Mouse (Mus musculus) C2C12 (cell line): ENCODE results near the gene Mapt. TPM values are rescaled to one million over a fixed set of nuclear protein-coding genes. Genes with fewer than 3 reads are reported as not detected.

Experiments
- H3K27me3 ChIP-seq: one replicate; pipeline ENCODE4 v1.6.1; 2011; ENCODE audit not compliant: control insufficient read depth, insufficient read depth, insufficient read length
- H3K36me3 ChIP-seq: one replicate; pipeline ENCODE4 v1.6.1; 2011; ENCODE audit not compliant: control insufficient read depth, insufficient read depth
- H3K4me3 ChIP-seq: one replicate; pipeline ENCODE4 v1.5.1; 2011; ENCODE audit warnings: mild to moderate bottlenecking, control low read depth; ENCODE audit not compliant: poor library complexity, insufficient read depth, severe bottlenecking
- H3K79me2 ChIP-seq: one replicate; pipeline ENCODE4 v1.6.1; 2011; ENCODE audit not compliant: control insufficient read depth, insufficient read depth
- H3K79me3 ChIP-seq: one replicate; pipeline ENCODE4 v1.6.1; 2011; ENCODE audit warnings: low read depth, control low read depth
- H3ac ChIP-seq: one replicate; pipeline ENCODE3; 2011; ENCODE audit warnings: low read depth; ENCODE audit not compliant: control insufficient read depth, insufficient read length
- CEBPB ChIP-seq: IDR thresholded peaks from one replicate; pipeline ENCODE4 v1.6.1; 2011; ENCODE audit warnings: low read depth, mild to moderate bottlenecking, control low read depth, moderate library complexity
- CTCF ChIP-seq: IDR thresholded peaks from one replicate; pipeline ENCODE4 v1.5.1; 2011; ENCODE audit not compliant: control insufficient read depth, insufficient read depth, insufficient read length
- FOSL1 ChIP-seq: IDR thresholded peaks from one replicate; pipeline ENCODE4 v1.8.0; 2011; ENCODE audit warnings: mild to moderate bottlenecking, low read length; ENCODE audit not compliant: poor library complexity, insufficient read depth, severe bottlenecking
- MAX ChIP-seq: IDR thresholded peaks from one replicate; pipeline ENCODE4 v1.6.1; 2011; ENCODE audit warnings: mild to moderate bottlenecking, control low read depth
- MYOD1 ChIP-seq: IDR thresholded peaks from one replicate; pipeline ENCODE4 v1.6.1; 2011; ENCODE audit warnings: low read depth; ENCODE audit not compliant: control insufficient read depth, insufficient read length
- MYOG ChIP-seq: IDR thresholded peaks from one replicate; pipeline ENCODE4 v1.6.1; 2011; ENCODE audit not compliant: control insufficient read depth, insufficient read length; ENCODE audit errors: extremely low read depth
- USF1 ChIP-seq: IDR thresholded peaks from one replicate; pipeline ENCODE4 v1.6.1; 2011; ENCODE audit warnings: low read depth, mild to moderate bottlenecking, control low read depth, moderate library complexity
- polyA plus RNA-seq: library from polyadenylated mRNA; unstranded; fragments of >200 nt; fragmentation: generic; extraction: Trizol; gene quantifications from one replicate; pipeline ENCODE4 v1.2.1, GENCODE M21; 2012; ENCODE audit warnings: missing spikeins

Mapt gene
- polyA plus RNA-seq, 1 experiment = 2.6 TPM

DNA sequence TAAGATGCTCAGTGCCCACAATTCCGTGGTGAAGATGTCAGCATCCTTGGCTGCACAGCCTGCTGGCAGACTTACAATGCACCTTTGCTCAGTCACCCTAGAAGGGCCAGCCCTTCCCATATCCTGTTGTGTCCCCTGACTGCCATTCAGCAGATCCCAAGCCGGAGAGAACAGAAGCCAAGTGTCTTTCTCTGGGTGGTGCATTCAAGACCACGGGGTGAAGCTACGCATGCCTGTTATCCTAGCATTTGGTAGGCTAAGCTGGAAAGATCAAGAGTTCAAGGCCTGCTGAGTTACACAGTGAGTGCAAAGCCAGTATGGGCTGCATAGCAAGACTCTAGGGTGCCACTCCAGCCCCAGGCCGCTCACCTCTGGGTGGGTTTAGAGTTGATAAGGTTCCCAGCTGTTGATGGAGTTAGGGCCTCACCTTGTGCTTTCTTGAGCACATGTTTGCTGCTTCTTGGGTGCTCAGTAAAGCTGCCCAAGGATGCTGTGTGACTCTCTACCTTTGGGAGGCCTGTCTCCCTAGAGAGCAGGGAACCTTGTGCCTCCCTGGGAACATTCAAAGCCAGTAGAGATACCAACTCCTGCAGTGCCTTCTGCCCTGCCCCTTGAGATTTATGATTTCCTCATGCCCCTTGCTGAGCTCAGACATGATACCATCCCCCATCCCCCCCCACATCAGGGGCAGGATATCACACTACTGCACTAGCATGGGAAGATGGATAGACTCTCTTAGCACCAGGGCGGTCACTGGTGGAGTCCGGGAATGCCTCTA is 61.4 kb downstream of the Mapt start:
- no peaks in the 10 kb centered on the region for H3K27me3 ChIP-seq
- TF ChIP-seq CTCF = no peak
- no peak for TF ChIP-seq MYOD1
- no peak for TF ChIP-seq USF1
- no peak for TF ChIP-seq FOSL1
- no peak for TF ChIP-seq MYOG
- TF ChIP-seq CEBPB = no peak
- H3K4me3 ChIP-seq = no peak overlapping the region
- no peak overlapping the region for H3ac ChIP-seq
- H3K79me3 ChIP-seq = no peaks in the 10 kb centered on the region
- no peaks in the 10 kb centered on the region for H3K79me2 ChIP-seq
- no peaks in the 10 kb centered on the region for H3K36me3 ChIP-seq

DNA sequence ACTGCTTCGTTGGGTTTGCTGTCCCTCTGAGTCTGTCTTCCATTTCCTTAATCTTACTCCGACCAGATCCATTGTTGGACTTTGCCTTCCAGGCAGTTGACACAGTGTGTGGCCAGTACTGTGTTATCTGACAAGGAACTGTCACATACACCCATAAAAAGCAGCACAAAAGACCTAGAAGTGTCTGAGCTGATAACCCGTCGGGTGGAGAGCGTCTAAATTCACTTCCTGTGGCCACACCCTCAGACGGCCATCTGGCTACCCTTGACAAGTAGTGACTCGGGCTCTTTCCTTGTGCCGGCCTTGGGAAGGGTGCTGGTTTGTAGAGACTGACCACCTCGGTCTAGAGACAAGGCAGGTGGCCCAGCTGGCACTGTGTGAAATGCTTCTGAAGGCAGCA is 62.1 kb downstream of the Mapt start:
- Histone ChIP-seq H3K79me2 (no peaks in the 10 kb centered on the region), H3K27me3 (no peaks in the 10 kb centered on the region), H3K4me3 (no peak overlapping the region), H3K79me3 (no peaks in the 10 kb centered on the region), H3ac (no peak overlapping the region), H3K36me3 (no peaks in the 10 kb centered on the region)
- TF ChIP-seq MAX (no peak), FOSL1 (no peak), MYOD1 (no peak), MYOG (no peak), CEBPB (no peak), USF1 (no peak), CTCF (no peak)

DNA sequence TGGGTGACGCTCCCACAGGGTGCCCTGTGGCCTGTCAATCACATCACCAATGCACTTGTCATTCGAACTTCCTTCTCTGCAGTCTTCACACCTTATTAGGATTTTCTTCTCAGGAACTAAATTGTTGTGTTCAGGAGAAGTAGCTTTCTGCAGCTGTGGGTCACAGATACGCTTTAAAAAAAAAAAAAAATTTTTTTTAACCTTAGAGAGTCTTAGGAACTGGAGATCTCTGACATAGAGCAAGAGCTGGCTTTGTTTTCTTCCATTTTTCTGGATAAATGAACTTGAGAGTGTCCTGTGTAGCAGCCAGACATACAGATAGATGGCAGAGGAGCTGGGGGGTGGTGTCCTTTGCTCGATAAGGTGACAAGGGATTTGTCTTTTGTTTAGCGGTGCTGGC is 64.0 kb downstream of the Mapt start:
- no peaks in the 10 kb centered on the region for H3K79me3 ChIP-seq
- TF ChIP-seq CEBPB (no peak), FOSL1 (no peak), USF1 (no peak), MAX (no peak), MYOD1 (no peak), CTCF (no peak), MYOG (no peak)
- H3K27me3 ChIP-seq = no peaks in the 10 kb centered on the region
- no peaks in the 10 kb centered on the region for H3K36me3 ChIP-seq
- no peak overlapping the region for H3K4me3 ChIP-seq
- no peaks in the 10 kb centered on the region for H3K79me2 ChIP-seq
- no peak overlapping the region for H3ac ChIP-seq

DNA sequence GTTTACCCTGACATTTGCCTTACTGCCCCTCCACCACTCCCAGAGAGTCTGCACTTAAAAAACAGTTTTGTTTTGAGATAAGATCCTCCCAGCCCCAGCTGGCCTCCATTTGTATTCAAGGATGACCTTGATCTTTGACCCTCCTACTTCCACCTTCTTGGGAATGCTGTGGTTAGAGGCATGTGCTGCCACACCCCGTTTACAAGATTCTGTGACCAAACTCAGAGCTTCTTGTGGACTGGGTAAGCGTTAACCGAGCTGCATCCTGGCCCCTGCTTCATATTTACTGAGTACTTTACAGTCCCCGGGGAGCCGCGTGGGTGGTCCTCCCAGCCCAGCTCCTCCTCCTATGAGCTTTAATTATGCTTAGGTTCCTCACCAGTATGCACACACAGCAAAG is 64.5 kb downstream of the Mapt start:
- Histone ChIP-seq H3ac (no peak overlapping the region), H3K36me3 (no peaks in the 10 kb centered on the region), H3K79me2 (no peaks in the 10 kb centered on the region), H3K79me3 (no peaks in the 10 kb centered on the region), H3K4me3 (no peak overlapping the region), H3K27me3 (no peaks in the 10 kb centered on the region)
- TF ChIP-seq MYOD1 (no peak), FOSL1 (no peak), MAX (peak; percentile 51), USF1 (peak; percentile 26)

DNA sequence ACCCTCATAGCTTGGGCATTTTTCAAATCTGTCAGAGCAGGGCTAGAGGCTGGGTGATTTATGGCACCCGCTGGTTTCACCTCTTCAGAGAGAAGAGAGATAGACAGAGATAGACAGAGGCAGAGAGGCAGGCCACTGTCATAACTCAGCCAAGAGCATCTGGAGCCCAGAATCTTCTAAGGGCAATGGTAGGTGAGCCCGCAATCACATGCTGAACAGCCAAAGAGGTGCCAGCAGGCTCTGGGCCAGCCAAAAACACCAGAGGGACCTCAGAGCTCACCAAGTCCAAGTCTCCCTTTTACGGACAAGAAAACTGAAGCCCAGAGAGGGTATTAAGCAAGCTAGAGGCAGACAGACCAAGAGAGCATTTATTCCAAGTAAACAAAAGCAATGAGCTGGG is 66.5 kb downstream of the Mapt start:
- no peaks in the 10 kb centered on the region for H3K27me3 ChIP-seq
- H3K79me2 ChIP-seq = no peaks in the 10 kb centered on the region
- no peaks in the 10 kb centered on the region for H3K36me3 ChIP-seq
- no peak overlapping the region for H3K4me3 ChIP-seq
- H3K79me3 ChIP-seq = no peaks in the 10 kb centered on the region
- H3ac ChIP-seq = no peak overlapping the region
- no peak for TF ChIP-seq MYOG
- no peak for TF ChIP-seq MAX
- no peak for TF ChIP-seq FOSL1
- no peak for TF ChIP-seq MYOD1
- no peak for TF ChIP-seq CTCF
- TF ChIP-seq USF1 = no peak

DNA sequence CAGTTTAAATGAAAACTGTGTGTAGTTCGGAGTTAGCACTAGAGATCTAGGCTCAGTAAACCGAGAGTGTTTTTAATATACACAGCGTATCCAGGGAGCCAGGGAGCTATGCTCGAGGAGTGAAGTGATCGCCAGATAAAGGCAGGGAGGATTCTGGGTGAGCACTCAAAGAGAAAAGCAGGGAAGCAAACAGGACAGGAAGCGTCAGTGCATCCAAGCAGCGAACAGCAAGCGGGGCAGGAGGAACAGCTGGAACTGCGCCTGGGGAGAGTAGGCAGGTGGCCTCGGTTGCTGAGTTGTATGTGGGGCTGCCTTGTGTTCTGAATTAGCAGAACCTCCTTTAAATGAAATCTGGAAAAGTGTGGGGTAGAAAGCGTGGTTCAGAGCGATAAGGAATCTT is 71.4 kb downstream of the Mapt start:
- Histone ChIP-seq H3ac (no peak overlapping the region), H3K27me3 (no peaks in the 10 kb centered on the region), H3K79me2 (no peaks in the 10 kb centered on the region), H3K4me3 (no peak overlapping the region), H3K36me3 (no peaks in the 10 kb centered on the region), H3K79me3 (no peaks in the 10 kb centered on the region)
- TF ChIP-seq USF1 (no peak), CTCF (no peak), MAX (no peak), FOSL1 (no peak), MYOD1 (no peak), MYOG (no peak), CEBPB (no peak)
